Mouse (Mus musculus): ENCODE results near the gene Pgk1. TPM values are rescaled to one million over a fixed set of nuclear protein-coding genes. Genes with fewer than 3 reads are reported as not detected.

Pgk1 gene
- total and polyA plus RNA-seq, 3 experiments, result 285 to 890 (median 528) TPM

- peak; percentile 71 for DNase-seq (ENCODE audit: low read depth, low spot score)
- Histone ChIP-seq H3K27ac (ENCODE audit: control insufficient read depth, low read depth, low read length) (peak overlapping the region; percentile 55; the same call in 1 of the 2 replicates), H3K79me2 (ENCODE audit: control insufficient read depth, insufficient read depth, low read length, poor library complexity) (no peaks in the 10 kb centered on the region), H3K4me1 (ENCODE audit: control insufficient read depth in 1 of 2, insufficient read depth in 2 of 2, low read length in 2 of 2) (peaks cover 5% of the 10 kb centered on the region in 2 experiments; a peak in 2 of 4 replicates), H3K27me3 (ENCODE audit: control insufficient read depth in 1 of 2, insufficient read depth in 2 of 2, low read length in 2 of 2) (no peaks in the 10 kb centered on the region), H3K9ac (ENCODE audit: control insufficient read depth, low read depth, low read length, poor library complexity, severe bottlenecking) (no peak overlapping the region), H3K36me3 (ENCODE audit: control insufficient read depth in 1 of 2, insufficient read depth in 2 of 2, low read length in 2 of 2) (peaks cover 0 to 9% of the 10 kb centered on the region in 2 experiments; a peak in 2 of 4 replicates), H3K4me3 (ENCODE audit: control insufficient read depth in 1 of 2, insufficient read depth in 1 of 2, low read depth in 2 of 2, low read length in 2 of 2) (no peak overlapping the region), H3K9me3 (replicated peaks; ENCODE audit: insufficient read depth, low read length) (no peaks in the 10 kb centered on the region)
- TF ChIP-seq SIN3A (IDR thresholded peaks at IDR 0.05; ENCODE audit: low read length) (peak; percentile 43; the same call in 1 of the 2 replicates), TAL1 (IDR thresholded peaks at IDR 0.05; ENCODE audit: low read length) (peak; percentile 74), TCF12 (IDR thresholded peaks at IDR 0.05; ENCODE audit: low read depth, low read length) (peak; percentile 79), ETS1 (IDR thresholded peaks at IDR 0.05; ENCODE audit: low read depth, low read length) (peak; percentile 62), GATA1 (IDR thresholded peaks at IDR 0.05; ENCODE audit: low read depth, low read length) (peak; percentile 79), TBP (IDR thresholded peaks at IDR 0.05; ENCODE audit: low read depth, low read length) (no peak), EP300 (IDR thresholded peaks at IDR 0.05; ENCODE audit: low read depth in 1 of 2, low read length in 2 of 2) (peak; percentile 72 to 82), MXI1 (IDR thresholded peaks at IDR 0.05; ENCODE audit: low read depth, low read length) (no peak), MEF2A (IDR thresholded peaks at IDR 0.05; ENCODE audit: extremely low read depth, insufficient replicate concordance, low read depth, low read length, poor library complexity, severe bottlenecking) (0 out of 2 replicates have a peak, but pooled peaks have one; percentile 15), MAFK (IDR thresholded peaks at IDR 0.05; ENCODE audit: borderline replicate concordance, low read depth, low read length) (peak; percentile 60; the same call in 1 of the 2 replicates), ZKSCAN1 (IDR thresholded peaks at IDR 0.05; ENCODE audit: low read depth, low read length) (no peak), RCOR1 (IDR thresholded peaks at IDR 0.05; ENCODE audit: low read depth, low read length) (peak; percentile 83)
Measured at GRCm38 (mm10) chrX:106154180-106154586, 32.7 kb upstream of the Pgk1 start.

GRCm38 (mm10) chrX:106155892-106156291 is 31.0 kb upstream of the Pgk1 start:
- Histone ChIP-seq H3K9ac (ENCODE audit: control insufficient read depth, low read depth, low read length, poor library complexity, severe bottlenecking) (no peak overlapping the region), H3K9me3 (replicated peaks; ENCODE audit: insufficient read depth, low read length) (no peaks in the 10 kb centered on the region), H3K27me3 (ENCODE audit: control insufficient read depth in 1 of 2, insufficient read depth in 2 of 2, low read length in 2 of 2) (no peaks in the 10 kb centered on the region), H3K27ac (ENCODE audit: control insufficient read depth, low read depth, low read length) (no peak overlapping the region), H3K4me3 (ENCODE audit: control insufficient read depth in 1 of 2, insufficient read depth in 1 of 2, low read depth in 2 of 2, low read length in 2 of 2) (no peak overlapping the region), H3K4me1 (ENCODE audit: control insufficient read depth in 1 of 2, insufficient read depth in 2 of 2, low read length in 2 of 2) (peaks cover 5% of the 10 kb centered on the region in 2 experiments; a peak in 2 of 4 replicates), H3K79me2 (ENCODE audit: control insufficient read depth, insufficient read depth, low read length, poor library complexity) (no peaks in the 10 kb centered on the region), H3K36me3 (ENCODE audit: control insufficient read depth in 1 of 2, insufficient read depth in 2 of 2, low read length in 2 of 2) (peaks cover 0 to 9% of the 10 kb centered on the region in 2 experiments; a peak in 2 of 4 replicates)
- no peak for TF ChIP-seq MAZ (IDR thresholded peaks at IDR 0.05; ENCODE audit: low read depth, low read length)
- no peak for TF ChIP-seq GABPA (IDR thresholded peaks at IDR 0.05; ENCODE audit: low read depth, low read length)
- TF ChIP-seq NELFE (IDR thresholded peaks at IDR 0.05; ENCODE audit: low read depth, low read length), result no peak
- TF ChIP-seq RCOR1 (IDR thresholded peaks at IDR 0.05; ENCODE audit: low read depth, low read length), result no peak
- no peak for TF ChIP-seq SIN3A (IDR thresholded peaks at IDR 0.05; ENCODE audit: low read length)
- TF ChIP-seq HCFC1 (IDR thresholded peaks at IDR 0.05; ENCODE audit: low read depth, low read length), result no peak
- no peak for TF ChIP-seq ZKSCAN1 (IDR thresholded peaks at IDR 0.05; ENCODE audit: low read depth, low read length)
- TF ChIP-seq CTCF (IDR thresholded peaks at IDR 0.05 in 2 of 3, conservative IDR thresholded peaks at IDR 0.05 in 1 of 3; ENCODE audit: control insufficient read depth in 1 of 3, insufficient read depth in 1 of 3, low read depth in 2 of 3, low read length in 3 of 3, poor library complexity in 1 of 3, severe bottlenecking in 1 of 3), result no peak
- TF ChIP-seq CHD2 (IDR thresholded peaks at IDR 0.05; ENCODE audit: low read length), result no peak
- TF ChIP-seq BHLHE40 (IDR thresholded peaks at IDR 0.05; ENCODE audit: borderline replicate concordance, low read depth, low read length), result no peak
- peak; percentile 6 for DNase-seq (ENCODE audit: low read depth, low spot score)
